Mouse (Mus musculus): ENCODE data around the gene Ncln. TPM values are rescaled to one million over a fixed set of nuclear protein-coding genes. Genes with fewer than 3 reads are reported as not detected.

Ncln gene
- total RNA-seq, 1 experiment from 2014 or later, result 39.1 TPM

DNA sequence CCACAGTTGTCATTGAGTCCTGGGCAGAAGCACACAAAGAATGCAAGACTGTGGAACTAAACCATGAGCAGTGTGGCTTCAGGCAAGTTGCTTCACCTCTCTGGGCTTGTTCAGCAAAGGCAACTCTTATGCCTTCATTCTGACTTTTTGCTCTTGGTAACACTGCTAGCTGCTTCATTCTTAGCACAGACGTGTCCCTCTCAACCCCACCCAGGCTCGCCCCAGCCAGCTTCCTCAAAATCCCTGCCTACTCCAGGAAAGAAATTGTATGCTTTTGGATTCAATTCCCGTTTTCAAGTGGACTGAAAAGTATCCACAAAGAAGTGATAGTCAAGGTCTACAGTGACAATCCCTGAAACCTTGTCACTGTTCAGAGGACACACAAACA lies 23.8 kb upstream of the Ncln start:
- no peak for ATAC-seq (replicated peaks in 1 of 2; ENCODE audit: insufficient read depth in 1 of 2, low FRiP score in 2 of 2, low TSS enrichment in 1 of 2, low read depth in 1 of 2, poor library complexity in 2 of 2, severe bottlenecking in 2 of 2)

DNA sequence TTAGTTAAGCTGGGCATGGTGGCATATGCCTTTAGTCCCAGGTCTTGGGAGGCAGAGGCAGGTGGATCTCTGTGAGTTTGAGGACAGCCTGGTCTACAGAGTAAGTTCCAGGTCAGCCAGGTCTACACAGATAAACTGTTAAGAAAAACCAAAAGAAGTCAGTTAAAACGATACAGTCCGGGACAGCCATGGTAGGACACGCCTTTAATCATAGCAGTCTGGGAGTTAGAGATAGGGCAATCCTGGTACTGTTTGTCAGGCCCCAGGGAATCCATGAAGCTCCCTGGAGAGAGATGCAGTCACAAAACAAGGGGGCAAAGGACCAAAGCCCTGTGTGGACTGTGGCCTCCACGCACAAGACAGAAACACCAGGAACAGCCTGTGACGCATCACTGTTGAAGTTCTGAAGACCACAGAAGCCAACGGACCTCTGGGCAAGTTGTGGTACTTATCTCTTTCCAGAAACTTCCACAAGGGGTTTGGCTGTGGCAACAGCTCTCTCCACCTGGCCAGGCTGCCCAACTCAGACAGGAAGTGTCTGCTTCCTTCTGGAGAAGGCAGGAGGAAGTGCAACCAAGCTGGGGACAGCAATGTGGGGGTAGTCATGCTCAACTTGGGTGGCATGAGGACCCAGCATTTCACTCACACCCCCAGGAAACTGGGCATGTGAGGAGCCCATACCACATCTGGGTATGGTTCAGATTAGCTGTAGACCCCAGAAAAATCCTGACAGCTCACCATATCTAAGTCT lies 23.2 kb upstream of the Ncln start:
- ATAC-seq (replicated peaks in 1 of 2; ENCODE audit: insufficient read depth in 1 of 2, low FRiP score in 2 of 2, low TSS enrichment in 1 of 2, low read depth in 1 of 2, poor library complexity in 2 of 2, severe bottlenecking in 2 of 2), result peak; percentile 75 to 85

- ATAC-seq (replicated peaks in 1 of 2; ENCODE audit: insufficient read depth in 1 of 2, low FRiP score in 2 of 2, low TSS enrichment in 1 of 2, low read depth in 1 of 2, poor library complexity in 2 of 2, severe bottlenecking in 2 of 2), result peak in 1 of 2 experiments; percentile 21; a peak in 1 of 4 replicates
Observed at GRCm38 (mm10) chr10:81518546-81518945, 22.4 kb upstream of the Ncln start.

DNA sequence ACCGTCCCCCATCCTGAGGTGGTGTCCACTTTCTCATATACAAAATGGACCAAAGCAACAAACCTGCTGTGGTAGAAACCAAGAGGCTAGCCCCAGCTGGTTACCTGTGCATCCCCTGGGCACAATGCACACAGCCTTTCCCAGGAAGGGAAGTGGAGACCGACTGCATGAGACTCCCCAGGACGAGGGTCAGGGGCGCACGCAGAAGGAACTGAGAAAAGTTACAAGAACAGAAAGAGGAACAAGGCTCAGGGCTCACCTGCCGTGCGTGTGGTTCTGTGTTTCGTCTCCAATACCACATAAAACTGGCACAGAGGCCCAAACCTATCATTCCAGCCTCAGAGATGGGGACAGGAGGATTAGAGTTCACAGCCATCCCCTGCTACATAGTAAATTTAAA lies 21.0 kb upstream of the Ncln start:
- peak; percentile 13 to 51; a peak in 3 of 4 replicates for ATAC-seq (replicated peaks in 1 of 2; ENCODE audit: insufficient read depth in 1 of 2, low FRiP score in 2 of 2, low TSS enrichment in 1 of 2, low read depth in 1 of 2, poor library complexity in 2 of 2, severe bottlenecking in 2 of 2)

DNA sequence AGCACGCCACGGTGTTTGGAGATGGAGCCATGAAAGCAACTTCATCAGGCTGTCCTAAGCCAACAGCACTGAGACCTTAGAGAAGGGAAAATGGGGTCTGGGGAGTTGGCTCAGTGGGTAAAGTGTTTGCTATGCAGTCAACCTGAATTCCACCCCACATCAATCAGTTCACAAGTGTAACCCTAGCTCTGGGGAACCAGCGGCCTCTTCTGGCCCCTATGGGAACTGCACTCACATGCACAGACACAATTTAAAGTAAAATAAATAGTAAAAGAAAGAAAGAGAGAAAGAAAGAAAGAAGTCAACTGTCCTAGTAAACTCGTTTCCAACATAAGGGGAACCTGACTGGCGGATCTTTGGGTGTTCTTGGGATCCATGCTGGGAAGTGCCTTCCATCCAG lies 17.6 kb upstream of the Ncln start:
- no peak for ATAC-seq (replicated peaks in 1 of 2; ENCODE audit: insufficient read depth in 1 of 2, low FRiP score in 2 of 2, low TSS enrichment in 1 of 2, low read depth in 1 of 2, poor library complexity in 2 of 2, severe bottlenecking in 2 of 2)

DNA sequence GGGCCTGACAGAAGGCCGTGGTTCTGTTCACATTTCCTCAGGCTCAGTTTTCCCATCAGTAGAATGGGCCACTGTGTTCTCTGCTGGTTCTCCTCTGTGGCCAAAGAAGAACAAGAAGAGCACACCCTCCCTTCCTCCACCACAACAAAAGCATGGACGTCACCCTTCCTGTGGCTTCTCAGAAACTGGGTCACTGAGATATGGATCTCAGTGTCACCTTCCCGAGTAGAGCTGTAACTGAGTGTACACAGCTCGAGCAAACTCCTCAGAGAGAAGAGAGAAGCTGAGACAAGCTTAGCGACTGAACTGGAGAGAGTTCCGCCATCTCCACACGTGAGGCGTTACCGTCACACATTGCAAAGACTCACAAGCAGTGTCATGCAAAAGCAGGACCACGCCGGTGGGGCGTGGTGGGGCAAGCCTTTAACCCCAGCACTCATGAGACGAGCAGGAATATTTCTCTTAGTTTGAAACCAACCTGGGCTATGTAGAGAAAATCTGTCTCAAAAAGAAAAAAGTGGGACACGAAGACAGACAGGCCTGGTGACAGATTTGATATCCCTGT lies 14.1 kb upstream of the Ncln start:
- no peak for ATAC-seq (replicated peaks in 1 of 2; ENCODE audit: insufficient read depth in 1 of 2, low FRiP score in 2 of 2, low TSS enrichment in 1 of 2, low read depth in 1 of 2, poor library complexity in 2 of 2, severe bottlenecking in 2 of 2)

- ATAC-seq (replicated peaks in 1 of 2; ENCODE audit: insufficient read depth in 1 of 2, low FRiP score in 2 of 2, low TSS enrichment in 1 of 2, low read depth in 1 of 2, poor library complexity in 2 of 2, severe bottlenecking in 2 of 2), result no peak
Observed at GRCm38 (mm10) chr10:81507691-81508489, 11.7 kb upstream of the Ncln start.

DNA sequence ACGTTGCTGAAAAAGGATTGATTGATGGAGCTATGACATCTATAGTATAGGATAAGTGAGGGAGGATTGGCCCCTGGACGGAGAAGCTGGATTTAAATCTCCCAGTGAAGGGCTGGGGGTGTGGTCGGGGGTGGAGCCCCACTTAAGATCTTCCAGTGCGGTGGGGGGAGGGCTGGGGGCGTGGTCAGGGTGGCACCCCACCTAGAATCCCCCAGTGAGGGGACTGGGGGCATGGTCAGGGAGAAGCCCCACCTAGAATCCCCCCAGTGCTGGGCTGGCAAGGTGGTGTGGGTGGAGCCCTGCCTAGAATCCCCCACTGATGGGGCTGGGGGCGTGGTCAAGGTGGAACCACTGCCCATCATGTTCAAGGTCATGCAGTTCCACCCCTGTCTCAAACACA lies 10.9 kb upstream of the Ncln start:
- no peak for ATAC-seq (replicated peaks in 1 of 2; ENCODE audit: insufficient read depth in 1 of 2, low FRiP score in 2 of 2, low TSS enrichment in 1 of 2, low read depth in 1 of 2, poor library complexity in 2 of 2, severe bottlenecking in 2 of 2)

DNA sequence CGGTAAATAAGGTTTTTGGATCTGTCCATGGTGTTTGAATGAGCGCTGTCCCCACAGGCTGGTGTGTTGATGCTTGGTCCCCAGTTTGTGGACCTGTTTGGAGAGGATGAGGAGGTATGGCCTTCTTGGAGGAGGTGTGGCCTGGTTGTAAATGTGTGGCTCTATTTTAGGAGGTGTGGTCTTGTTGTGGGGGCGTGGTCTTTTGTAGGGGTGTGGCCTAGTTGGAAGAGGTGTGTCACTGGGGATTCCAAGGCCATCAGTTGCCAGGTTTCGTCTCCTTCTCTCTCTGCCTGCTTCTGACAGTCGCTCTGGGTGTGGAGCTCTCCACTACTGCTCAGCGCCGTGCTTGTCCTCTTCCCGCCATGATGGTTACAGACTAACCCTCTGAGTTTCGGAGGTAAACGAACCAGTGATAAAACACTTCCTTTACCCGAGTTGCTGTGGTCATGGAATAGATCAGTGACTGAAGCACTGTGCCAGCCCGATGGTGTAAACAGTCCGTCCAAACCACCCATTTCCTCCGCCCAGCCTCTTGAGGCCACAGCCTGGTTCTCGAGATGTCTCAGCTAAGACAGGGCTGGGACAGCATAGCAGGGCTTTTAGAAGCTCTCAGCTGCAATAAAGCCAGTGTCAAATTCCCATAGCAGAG lies 8.9 kb upstream of the Ncln start:
- ATAC-seq (replicated peaks in 1 of 2; ENCODE audit: insufficient read depth in 1 of 2, low FRiP score in 2 of 2, low TSS enrichment in 1 of 2, low read depth in 1 of 2, poor library complexity in 2 of 2, severe bottlenecking in 2 of 2), result no peak

- peak; percentile 58 to 63 for ATAC-seq (replicated peaks in 1 of 2; ENCODE audit: insufficient read depth in 1 of 2, low FRiP score in 2 of 2, low TSS enrichment in 1 of 2, low read depth in 1 of 2, poor library complexity in 2 of 2, severe bottlenecking in 2 of 2)
Observed at GRCm38 (mm10) chr10:81502658-81503057, 6.5 kb upstream of the Ncln start.

GRCm38 (mm10) chr10:81501863-81502262 lies 5.7 kb upstream of the Ncln start:
- ATAC-seq (replicated peaks in 1 of 2; ENCODE audit: insufficient read depth in 1 of 2, low FRiP score in 2 of 2, low TSS enrichment in 1 of 2, low read depth in 1 of 2, poor library complexity in 2 of 2, severe bottlenecking in 2 of 2), result no peak

DNA sequence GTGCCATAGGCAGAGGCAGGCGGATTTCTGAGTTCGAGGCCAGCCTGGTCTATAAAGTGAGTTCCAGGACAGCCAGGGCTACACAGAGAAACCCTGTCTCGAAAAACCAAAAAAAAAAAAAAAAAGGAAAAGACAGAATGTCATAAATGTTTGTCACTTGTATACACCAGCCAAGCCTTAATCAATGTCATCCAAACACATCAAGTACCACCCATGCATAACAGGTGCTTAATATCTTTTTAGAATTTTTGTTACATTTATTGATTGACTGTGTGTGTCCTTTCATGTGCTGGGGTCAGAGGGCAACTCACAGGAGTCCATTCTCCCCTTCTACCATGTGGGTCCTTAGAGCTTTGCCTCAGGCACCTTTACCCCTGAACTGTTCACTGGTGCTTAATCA lies 3.8 kb upstream of the Ncln start, which contains the start of gene S1pr4:
S1pr4 (minus strand) TSS at position 101 of the 400 bp plus-strand sequence.
- no peak for ATAC-seq (replicated peaks in 1 of 2; ENCODE audit: insufficient read depth in 1 of 2, low FRiP score in 2 of 2, low TSS enrichment in 1 of 2, low read depth in 1 of 2, poor library complexity in 2 of 2, severe bottlenecking in 2 of 2)

GRCm38 (mm10) chr10:81499250-81499901 lies 3.2 kb upstream of the Ncln start:
- ATAC-seq (replicated peaks in 1 of 2; ENCODE audit: insufficient read depth in 1 of 2, low FRiP score in 2 of 2, low TSS enrichment in 1 of 2, low read depth in 1 of 2, poor library complexity in 2 of 2, severe bottlenecking in 2 of 2), result peak; percentile 25 to 36

DNA sequence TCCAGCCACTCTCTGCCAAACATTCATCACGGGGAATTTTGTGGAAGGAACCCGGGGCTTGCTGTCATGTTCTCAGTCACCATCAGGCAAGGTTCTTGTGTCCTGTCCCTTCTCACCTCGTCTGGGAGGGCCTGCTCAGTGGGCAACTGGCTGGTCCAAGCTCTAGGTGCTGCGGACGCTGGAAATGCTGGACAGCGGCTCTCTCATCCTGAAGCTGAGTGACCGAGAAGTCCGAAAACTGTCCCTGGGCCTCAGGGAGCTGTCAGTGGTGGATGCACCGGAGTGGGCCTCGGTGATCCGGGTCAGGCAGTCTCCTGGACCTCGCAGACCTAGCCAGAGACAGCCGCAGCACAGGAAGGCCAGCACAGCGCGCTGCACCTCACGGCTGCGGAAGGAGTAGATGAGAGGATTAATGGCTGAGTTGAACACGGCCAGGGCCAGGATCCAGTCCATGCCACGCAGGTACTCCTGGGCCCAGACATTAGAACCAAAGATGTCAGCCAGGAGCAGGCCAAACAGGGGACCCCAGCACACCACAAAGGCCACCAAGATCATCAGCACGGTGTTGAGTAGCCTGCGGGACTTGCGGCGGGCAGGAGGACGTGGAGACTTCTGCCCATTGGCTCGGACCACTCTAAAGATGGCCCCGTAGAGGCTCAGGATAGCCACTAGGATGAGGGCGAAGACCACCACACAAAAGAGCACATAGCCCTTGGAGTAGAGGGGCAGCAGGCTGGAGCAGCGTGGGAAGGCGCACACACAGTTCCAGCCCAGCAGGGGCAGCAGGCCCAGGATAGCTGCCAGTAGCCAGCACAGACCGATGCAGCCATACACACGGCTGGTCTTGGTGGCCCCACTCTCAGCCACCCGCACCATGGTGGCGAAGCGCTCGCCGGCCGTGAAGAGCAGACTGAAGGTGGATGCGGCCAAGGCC lies 2.4 kb upstream of the Ncln start:
- peak in 1 of 2 experiments; percentile 11; a peak in 1 of 4 replicates for ATAC-seq (replicated peaks in 1 of 2; ENCODE audit: insufficient read depth in 1 of 2, low FRiP score in 2 of 2, low TSS enrichment in 1 of 2, low read depth in 1 of 2, poor library complexity in 2 of 2, severe bottlenecking in 2 of 2)

DNA sequence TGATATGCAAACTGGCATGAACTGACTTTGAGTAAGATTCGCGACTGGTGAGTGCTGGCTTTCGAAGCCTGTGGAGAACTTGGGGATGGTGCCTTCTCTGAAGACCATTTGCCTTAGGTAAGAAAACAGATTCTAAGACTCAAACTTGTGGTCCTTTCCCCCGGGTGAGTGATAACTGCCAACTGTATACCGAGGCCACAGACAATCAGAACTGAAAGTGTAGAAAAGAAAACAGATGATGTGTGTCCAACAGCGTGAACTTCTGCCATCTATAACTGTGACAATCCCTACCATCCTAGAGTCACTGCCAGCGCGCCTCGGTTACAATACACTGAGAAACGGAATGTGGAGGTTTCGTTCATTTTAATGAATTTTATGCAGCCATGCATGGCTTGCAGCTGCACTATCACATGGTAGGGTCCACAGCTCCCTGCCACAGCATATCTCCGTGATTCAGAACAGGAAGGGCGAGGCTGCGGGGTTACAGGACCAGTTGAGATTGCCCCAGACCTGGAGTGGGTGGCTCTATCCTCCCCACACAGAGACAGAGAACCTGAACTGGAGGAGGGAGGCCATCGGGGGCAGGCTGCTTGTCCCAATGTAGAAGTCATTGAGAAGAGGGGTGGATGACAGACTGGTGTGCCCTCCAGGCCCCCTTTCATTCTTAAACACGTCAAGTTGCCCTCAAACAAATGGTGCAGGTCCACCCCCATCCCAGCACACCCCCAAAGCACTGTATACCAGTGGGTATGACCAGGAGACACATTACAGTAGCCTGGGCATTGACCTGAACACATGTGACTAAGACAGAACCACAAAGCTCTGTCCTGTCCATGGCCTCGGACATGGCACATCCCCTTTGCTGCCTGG lies 1.4 kb upstream of the Ncln start:
- ATAC-seq (replicated peaks in 1 of 2; ENCODE audit: insufficient read depth in 1 of 2, low FRiP score in 2 of 2, low TSS enrichment in 1 of 2, low read depth in 1 of 2, poor library complexity in 2 of 2, severe bottlenecking in 2 of 2), result no peak

GRCm38 (mm10) chr10:81496969-81497368 lies 777 bp upstream of the Ncln start:
- ATAC-seq (replicated peaks in 1 of 2; ENCODE audit: insufficient read depth in 1 of 2, low FRiP score in 2 of 2, low TSS enrichment in 1 of 2, low read depth in 1 of 2, poor library complexity in 2 of 2, severe bottlenecking in 2 of 2), result no peak

Measured in hematopoietic stem cell, adult 5-6 weeks (primary cell).